Mouse (Mus musculus) mouse trophoblast stem cell (cell line): ENCODE results near the gene Fcrlb.

Source experiments
- in situ Hi-C, 2 experiments: fragments of 300-500 bp; cut with MseI, MboI; formaldehyde crosslinking; loops; 2 replicates in 1 of 2; 3 replicates in 1 of 2; pipeline ENCODE4 v1.15.1; 2025

Fcrlb gene

DNA sequence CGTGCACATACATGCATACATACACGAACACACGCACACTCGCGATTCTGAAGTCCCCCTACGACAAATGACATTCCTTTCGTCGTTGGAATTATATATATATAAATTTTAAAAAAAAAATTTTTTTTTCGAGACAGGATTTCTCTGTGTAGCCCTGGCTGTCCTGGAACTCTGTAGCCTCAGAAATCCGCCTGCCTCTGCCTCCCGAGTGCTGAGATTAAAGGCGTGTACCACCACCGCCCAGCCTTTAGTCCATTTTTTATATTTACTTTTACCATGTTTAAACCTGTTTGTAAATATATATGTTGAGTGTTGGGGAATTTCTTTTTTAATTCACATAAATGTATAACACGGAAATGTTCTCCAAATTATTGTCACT is 43.8 kb downstream of the Fcrlb start:
- in situ Hi-C loops, result no loop called here

DNA sequence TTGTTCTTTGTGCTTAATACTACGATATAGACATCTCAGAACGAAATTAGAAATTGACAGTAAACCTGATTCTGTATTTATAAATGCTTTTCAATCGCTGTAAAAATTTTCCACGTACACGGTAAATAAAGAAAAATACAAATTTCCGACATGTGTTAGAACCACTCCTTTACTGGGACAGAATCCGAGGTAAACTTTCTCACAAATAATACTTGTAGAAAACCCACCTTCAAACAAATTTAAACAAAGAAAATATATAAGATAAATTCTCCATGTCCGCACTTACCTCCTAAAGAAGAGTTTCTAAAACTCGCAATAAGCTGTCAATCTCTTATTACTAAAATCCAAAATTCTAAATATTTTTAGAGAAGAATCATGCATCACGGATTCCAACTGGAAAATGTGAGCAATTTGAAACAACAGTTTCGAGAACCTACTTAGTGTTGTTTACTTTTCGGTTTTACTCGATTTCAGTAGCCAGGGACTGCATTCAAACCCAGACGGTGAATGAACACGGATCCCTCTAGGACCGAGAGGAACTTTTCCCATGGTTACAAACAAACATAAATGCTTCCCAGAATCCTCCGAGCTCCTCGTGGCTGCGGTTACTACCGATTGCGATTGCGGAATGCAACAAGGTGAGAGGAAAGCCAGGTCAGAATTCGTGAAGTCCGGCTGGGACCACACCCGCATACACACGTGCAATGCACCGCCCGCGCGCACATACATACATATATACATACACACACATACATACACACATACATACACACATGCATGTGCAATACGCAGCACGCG is 44.4 kb downstream of the Fcrlb start:
- in situ Hi-C loops, result no loop called here

DNA sequence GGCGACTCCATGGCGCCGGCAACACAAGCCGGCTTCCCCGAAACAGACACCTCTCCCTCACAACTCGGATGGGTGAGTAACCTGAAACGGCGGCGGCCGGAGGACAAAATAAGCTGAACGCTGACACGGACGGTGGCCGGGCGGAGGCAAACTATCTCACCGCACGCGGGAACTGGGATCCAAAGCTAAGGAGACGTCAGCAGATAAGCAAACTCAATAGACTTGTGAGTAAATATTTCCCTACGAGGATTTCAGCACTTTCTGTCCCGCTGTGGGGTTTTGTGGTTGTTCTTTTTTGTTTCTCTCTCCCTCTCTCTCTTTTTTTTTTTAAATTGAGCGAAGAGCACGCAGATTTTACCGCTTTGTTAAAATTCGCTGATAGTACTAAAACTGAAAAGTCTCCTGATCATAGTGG is 45.0 kb downstream of the Fcrlb start, which contains the start of gene Atf6:
Gene Atf6, minus strand, starts transcription at position 81 of the 415 bp plus-strand sequence.
- in situ Hi-C loops, result no loop called here

DNA sequence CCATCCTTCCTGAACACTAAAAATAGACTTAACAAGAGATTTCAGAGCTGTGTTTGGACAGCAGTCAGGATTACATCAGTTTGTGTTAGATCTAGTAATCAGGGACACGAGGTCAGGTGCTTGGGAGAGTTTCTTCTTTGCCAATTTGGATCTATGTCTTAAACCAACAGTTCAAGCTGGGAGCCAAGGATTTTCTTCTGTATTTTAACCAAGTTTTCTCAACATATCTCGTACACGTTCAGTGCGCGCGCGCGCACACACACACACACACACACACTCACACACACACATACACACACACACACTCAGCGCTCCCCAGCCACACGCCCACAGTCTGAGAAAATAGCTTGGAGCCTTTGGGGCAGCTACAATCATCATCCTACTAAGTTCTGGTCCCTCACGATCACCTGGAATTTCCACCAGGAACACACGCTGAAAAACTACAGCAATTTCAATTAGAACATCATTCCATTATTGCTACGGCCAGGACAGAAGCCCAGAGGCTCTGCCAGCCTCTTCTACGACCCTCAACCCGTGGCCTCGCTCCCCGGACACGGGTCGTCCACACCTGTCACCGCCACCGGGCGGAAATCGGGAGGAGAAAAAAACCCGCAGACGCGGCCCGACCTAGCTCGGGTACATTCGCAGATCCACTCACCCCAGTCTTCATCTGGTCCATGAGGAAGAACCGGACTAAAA is 45.6 kb downstream of the Fcrlb start:
- in situ Hi-C loops, result no loop called here

DNA sequence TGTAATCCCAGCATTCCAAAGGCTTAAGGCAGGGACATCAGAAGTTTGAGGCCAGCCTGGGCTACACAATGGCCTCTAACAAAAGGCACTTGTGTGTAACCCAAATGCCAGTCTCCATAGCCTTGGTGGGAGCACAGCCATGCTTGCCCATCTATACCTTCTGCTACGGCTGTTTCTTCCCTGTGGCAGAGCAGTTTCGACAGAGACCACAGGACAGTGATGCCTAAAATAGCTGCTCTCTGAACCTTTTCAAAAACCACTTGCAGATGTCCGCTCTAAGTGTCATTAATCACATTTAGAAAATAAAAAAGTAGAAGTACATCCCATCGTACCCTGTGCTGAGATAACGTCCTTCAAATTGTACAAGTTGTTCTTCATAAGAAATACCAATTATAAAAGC is 47.3 kb downstream of the Fcrlb start:
- in situ Hi-C loops, result no loop called here

DNA sequence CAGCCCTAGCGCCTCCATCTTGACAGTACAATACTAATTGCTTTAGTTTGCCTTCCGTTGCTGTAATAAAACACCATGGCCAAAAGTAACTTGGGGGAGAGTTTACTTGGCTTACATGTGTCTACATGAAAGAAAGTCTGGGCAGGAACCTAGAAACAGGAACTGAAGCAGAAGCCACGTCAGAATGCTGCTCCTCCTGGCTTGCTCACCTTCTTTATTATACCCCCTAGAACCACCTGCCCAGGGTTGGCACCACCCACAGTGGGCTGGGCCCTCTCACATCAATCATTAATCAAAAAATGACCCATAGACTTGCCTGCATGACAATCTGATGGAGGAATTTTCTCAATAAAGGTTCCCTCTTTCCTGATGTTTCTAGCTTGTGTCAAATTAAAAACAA is 48.0 kb downstream of the Fcrlb start:
- in situ Hi-C loops, result no loop called here

DNA sequence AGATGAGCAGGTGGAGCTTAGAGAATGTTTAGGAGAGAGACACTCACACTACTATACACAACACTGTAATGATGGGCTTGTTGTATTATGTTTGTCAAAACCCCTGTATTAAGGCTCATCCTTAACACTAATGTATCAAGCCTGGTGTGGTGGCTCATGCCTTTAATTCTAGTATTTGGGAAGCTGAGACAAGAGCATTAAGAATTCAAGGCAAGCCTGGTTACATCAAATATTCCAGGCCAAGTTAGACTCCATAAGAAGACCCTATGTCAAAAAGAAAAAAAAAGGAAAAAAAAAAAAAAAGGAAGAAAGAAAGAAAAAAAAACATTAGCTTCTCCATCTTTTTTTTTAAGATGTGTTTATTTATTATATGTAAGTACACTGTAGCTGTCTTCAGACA is 48.5 kb downstream of the Fcrlb start:
- in situ Hi-C loops, result no loop called here

DNA sequence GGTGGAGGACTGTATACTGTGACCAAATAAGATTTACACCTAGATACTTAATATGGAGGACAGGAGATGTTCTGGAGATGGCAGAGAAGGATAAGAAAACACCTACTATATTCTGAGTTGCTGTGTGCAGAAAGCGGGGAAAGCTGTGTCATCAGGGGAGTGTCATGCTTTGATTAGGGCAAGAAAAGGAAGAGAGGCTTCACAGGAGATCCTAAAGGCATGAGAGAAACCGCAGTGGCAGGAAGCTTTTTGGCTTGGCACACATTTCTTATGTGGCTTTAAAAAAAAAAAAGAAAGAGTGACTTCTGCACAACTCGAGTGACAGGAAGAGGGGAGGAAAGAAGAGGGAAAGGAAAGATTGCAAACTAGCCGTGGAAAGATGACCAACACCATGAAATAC is 49.7 kb downstream of the Fcrlb start:
- in situ Hi-C loops, result no loop called here

DNA sequence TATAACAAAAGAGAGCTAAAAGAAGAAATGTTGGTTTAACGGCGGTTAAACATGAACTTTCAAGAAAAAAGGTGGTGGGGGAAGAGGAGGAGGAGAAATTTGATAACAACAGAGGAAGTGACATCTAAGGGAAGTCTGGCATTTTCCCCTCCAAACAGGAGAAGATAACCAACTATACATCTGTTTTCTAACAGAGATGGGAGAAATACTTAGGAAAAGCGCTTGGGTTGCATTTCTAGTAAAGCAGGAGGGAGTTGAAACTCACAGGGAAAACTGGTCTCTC is 50.4 kb downstream of the Fcrlb start:
- in situ Hi-C loops, result no loop called here

DNA sequence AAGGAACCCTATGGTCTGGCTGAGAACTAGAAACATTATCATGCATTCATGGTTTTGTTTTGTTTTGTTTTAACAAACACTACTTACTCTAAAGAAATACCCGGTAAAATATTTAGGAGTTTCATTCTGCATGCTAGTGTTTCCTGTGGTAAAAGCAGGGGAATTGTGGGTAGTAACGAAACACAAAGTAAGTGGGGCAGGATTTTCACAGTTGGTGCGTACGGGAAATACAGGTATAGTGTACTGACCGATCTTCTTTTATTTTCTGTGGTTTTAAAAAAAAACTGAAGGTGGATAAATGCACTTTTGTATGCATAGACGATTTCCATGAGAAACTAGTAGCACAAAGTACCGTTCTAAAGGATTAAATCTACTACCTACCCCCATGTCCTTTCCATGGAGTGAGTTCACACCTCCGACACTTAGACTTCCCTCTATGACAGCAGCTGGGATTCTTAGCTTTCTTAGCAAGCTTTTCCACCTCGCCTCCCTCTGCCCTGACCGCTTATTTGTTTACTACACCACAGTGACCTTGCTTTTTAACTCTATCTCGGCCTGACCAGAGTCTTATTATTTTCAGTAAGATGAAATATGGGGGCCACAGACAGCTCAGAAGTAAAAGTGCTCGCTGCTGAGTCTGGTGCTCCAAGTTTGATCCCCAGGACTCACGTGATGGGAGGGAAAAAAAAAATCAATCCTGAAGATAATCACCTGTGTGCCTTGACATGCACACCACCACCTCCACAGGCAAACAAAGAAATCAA is 50.9 kb downstream of the Fcrlb start:
- in situ Hi-C loops, result no loop called here

DNA sequence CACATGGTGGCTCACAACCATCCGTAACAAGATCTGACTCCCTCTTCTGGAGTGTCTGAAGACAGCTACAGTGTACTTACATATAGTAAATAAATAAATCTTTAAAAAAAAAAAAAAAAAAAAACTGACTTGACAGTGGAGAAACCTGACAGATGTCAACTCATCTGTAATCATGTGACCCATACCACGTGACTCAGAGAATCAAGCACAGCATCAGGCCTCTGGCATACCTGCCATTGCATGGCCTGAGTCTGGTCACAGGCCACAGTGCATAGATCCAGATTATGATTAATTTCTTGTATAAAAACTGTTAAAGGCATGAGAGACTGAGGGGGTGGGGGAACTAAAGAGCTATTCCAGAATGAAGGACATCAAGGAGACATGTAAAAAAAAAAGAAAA is 53.9 kb downstream of the Fcrlb start:
- in situ Hi-C loops, result no loop called here

DNA sequence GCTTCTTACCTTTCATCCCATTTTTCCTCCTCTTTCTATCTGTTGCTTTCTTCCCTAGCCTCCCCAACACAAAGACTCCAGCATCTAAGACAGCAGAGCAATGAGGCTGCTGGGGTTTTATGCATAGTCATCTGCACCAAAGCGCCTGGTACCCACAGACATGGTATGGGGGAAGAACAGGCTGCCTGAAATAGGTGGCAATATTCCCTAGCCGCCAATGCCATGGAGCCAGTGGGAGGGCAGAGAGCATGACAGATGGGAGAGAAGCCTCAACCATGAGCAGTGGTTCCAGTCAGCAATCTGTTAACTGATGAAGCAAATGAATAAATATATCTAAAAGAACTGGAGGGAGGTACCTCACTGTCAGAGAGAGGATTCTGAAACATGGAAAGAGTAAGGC is 55.4 kb downstream of the Fcrlb start:
- in situ Hi-C loops, result no loop called here
